Mouse (Mus musculus) liver, embryonic 14.5 days (tissue): ENCODE measurements around the gene Lhx1. TPM values are rescaled to one million over a fixed set of nuclear protein-coding genes. Genes with fewer than 3 reads are reported as not detected.

ENCODE experiments used
- ATAC-seq: fragments of 200-750 bp; cut with Nextera tagmentation; 2 replicates; pipeline ENCODE4 v1.8.0; 2017; ENCODE audit warnings: moderate number of reproducible peaks, mild to moderate bottlenecking, moderate library complexity; ENCODE audit not compliant: insufficient read depth
- DNase-seq, 3 experiments: peaks; one replicate each; pipeline ENCODE4 v3.0.0-alpha.2; 2012 to 2013; ENCODE audit warnings: low read depth in 3 of 3, low spot score in 3 of 3
- H3K27ac ChIP-seq: fragments of 300-500 bp; sonication (generic); 2 replicates; pipeline ENCODE4 v1.5.1; 2014; ENCODE audit warnings: moderate library complexity, mild to moderate bottlenecking, control low read depth, inconsistent platforms
- H3K27me3 ChIP-seq: fragments of 300-500 bp; sonication (generic); 2 replicates; pipeline ENCODE4 v1.6.1; 2014; ENCODE audit warnings: mild to moderate bottlenecking, low read length, moderate library complexity; ENCODE audit not compliant: control insufficient read depth, insufficient read depth
- H3K36me3 ChIP-seq: fragments of 300-500 bp; sonication (generic); replicated peaks from 2 replicates; pipeline ENCODE4 v1.6.1; 2014; ENCODE audit warnings: low read depth; ENCODE audit not compliant: control insufficient read depth, insufficient read depth
- H3K4me1 ChIP-seq, 2 experiments: fragments of 200-500 bp in 1 of 2; fragments of 300-500 bp in 1 of 2; sonication (generic) in 1 of 2; replicated peaks; 2 replicates each; pipeline ENCODE4 v1.6.1; 2012 to 2014; ENCODE audit warnings: antibody characterized with exemption in 1 of 2, inconsistent platforms in 1 of 2, low read length in 1 of 2; ENCODE audit not compliant: control insufficient read depth in 2 of 2, insufficient read depth in 2 of 2
- H3K4me2 ChIP-seq: fragments of 300-500 bp; sonication (generic); 2 replicates; pipeline ENCODE4 v1.6.1; 2014; ENCODE audit warnings: low read depth, mild to moderate bottlenecking, control low read depth, moderate library complexity
- H3K4me3 ChIP-seq, 2 experiments: fragments of 200-500 bp in 1 of 2; fragments of 300-500 bp in 1 of 2; sonication (generic) in 1 of 2; 2 replicates each; pipeline ENCODE4 v1.5.1; 2012 to 2014; ENCODE audit warnings: low read depth in 2 of 2, low read length in 2 of 2, mild to moderate bottlenecking in 2 of 2, control low read depth in 1 of 2, inconsistent platforms in 1 of 2, moderate library complexity in 1 of 2; ENCODE audit not compliant: insufficient read depth in 1 of 2
- H3K9ac ChIP-seq: fragments of 300-500 bp; sonication (generic); replicated peaks from 2 replicates; pipeline ENCODE4 v1.6.1; 2014; ENCODE audit warnings: mild to moderate bottlenecking, control low read depth, moderate library complexity
- H3K9me3 ChIP-seq: fragments of 300-500 bp; sonication (generic); 2 replicates; pipeline ENCODE4 v1.6.1; 2016; ENCODE audit warnings: low read length, mixed read lengths; ENCODE audit not compliant: control insufficient read depth
- CTCF ChIP-seq: IDR thresholded peaks from 2 replicates; pipeline ENCODE4 v1.5.1; 2016; ENCODE audit warnings: antibody characterized with exemption, low read depth, control low read depth
- EP300 ChIP-seq: IDR thresholded peaks from 2 replicates; pipeline ENCODE4 v1.6.1; 2016; ENCODE audit warnings: antibody characterized with exemption, low read depth
- WGBS: fragments of 180-500 bp; shearing (Covaris S2); extraction: QIAGEN DNeasy Blood & Tissue Kit; methylation state at CpG from one replicate; pipeline ENCODE4 v1.1.7; 2014; ENCODE audit not compliant: insufficient replicate concordance; 5-methylcytosine and 5-hydroxymethylcytosine counted together
- polyA plus RNA-seq, 2 experiments: library from polyadenylated mRNA; depleted of rRNA in 1 of 2; stranded (reverse) in 1 of 2; unstranded in 1 of 2; fragments of >200 nt; fragmentation: Nextera tagmentation in 1 of 2; extraction: Ambion mirVana in 1 of 2; gene quantifications; 2 replicates each; pipeline versions ENCODE4 v1.2.1 to v1.2.3; 2012 to 2014

The Lhx1 gene
- polyA plus RNA-seq, 2 experiments = not detected

DNA sequence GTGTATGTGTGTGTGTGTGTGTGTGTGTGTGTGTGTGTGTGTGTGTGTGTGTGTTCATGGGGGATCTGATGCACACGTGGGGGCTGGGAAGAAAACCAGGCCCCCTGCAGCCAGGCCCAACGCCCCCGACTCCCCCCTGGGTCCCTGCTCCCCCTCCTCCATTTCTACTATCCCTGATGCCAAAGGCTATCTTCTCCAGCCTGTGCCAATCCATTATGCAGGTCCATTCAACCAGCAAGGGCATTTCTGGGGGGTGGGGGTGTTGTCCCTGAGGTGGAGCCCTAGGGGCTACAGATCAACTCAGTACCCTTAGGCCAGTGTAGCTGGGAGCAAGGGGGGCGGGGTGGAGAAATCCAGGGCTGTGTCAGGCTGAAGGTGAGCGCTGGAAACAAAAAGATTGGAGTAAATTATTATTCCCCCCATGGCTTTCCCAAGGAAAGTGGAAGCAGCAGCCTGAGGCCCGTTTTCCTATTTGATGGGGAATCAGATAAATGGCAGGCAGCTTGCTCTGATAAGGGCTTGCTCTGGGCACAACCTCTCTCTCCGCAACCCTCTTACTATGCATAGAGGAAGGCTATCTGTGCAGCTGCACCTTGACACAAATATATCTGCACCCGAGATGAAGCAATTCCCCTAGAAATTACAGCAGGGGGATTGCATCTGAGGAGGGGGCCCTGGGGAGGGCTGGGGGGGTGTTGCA is 43.9 kb upstream of the Lhx1 start:
- no peak for DNase-seq
- no peak for ATAC-seq
- no peak overlapping the region for H3K4me3 ChIP-seq
- H3K9me3 ChIP-seq = no peaks in the 10 kb centered on the region
- H3K9ac ChIP-seq = no peak overlapping the region
- no peak overlapping the region for H3K27ac ChIP-seq
- TF ChIP-seq CTCF (no peak), EP300 (no peak)
- 36% methylated on average over 8 of the region's 8 CpGs for WGBS
- no peaks in the 10 kb centered on the region; the same call in 1 of the 2 replicates for H3K27me3 ChIP-seq
- no peaks in the 10 kb centered on the region for H3K4me1 ChIP-seq
- no peak overlapping the region for H3K4me2 ChIP-seq
- no peaks in the 10 kb centered on the region for H3K36me3 ChIP-seq

DNA sequence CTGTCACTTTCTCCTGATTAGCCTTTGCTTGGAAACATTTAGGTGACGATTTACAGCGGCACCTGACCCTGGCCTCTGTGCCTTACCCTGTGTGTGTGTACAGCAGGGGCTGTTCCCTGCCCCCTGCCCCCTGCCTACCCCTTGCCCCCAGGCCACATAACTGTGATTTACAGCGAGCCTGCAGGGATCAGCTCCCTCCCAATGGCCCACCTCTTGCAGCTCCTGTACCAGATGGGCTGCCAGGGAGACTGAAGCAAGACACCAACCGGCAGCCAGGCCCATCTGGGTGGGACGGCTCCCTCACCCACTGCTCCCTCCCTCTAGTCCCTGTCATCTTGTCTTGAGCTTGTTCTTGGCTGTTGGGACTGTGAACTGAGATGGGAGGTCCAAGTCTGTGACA is 43.1 kb upstream of the Lhx1 start:
- WGBS = 41% methylated on average over 5 of the region's 5 CpGs
- H3K4me3 ChIP-seq = no peak overlapping the region
- TF ChIP-seq EP300 = no peak
- no peak for TF ChIP-seq CTCF
- no peaks in the 10 kb centered on the region for H3K4me1 ChIP-seq
- no peaks in the 10 kb centered on the region; the same call in 1 of the 2 replicates for H3K27me3 ChIP-seq
- no peaks in the 10 kb centered on the region for H3K9me3 ChIP-seq
- no peak for DNase-seq
- no peak overlapping the region for H3K9ac ChIP-seq
- no peak overlapping the region for H3K4me2 ChIP-seq
- ATAC-seq = no peak
- H3K27ac ChIP-seq = no peak overlapping the region
- no peaks in the 10 kb centered on the region for H3K36me3 ChIP-seq

DNA sequence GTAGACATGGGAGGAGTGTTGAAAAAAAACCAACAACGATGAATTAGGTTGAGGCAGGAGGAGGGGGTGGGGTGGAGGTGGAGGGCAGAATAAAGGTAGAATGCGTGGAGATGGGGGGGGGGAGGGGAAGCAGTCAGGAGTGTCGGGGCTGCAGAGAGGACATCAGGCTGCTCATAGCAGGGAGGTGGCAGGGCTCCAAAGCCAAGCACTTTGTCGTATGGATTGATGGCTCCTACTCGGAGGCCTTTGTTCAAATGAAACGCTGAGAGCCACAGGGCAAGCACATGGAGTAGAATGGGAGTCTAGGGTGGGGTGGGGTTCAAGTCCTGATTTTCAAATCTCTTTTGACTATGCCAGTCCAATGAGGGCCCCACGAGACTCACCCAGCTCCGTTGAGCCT is 41.4 kb upstream of the Lhx1 start:
- no peak for ATAC-seq

DNA sequence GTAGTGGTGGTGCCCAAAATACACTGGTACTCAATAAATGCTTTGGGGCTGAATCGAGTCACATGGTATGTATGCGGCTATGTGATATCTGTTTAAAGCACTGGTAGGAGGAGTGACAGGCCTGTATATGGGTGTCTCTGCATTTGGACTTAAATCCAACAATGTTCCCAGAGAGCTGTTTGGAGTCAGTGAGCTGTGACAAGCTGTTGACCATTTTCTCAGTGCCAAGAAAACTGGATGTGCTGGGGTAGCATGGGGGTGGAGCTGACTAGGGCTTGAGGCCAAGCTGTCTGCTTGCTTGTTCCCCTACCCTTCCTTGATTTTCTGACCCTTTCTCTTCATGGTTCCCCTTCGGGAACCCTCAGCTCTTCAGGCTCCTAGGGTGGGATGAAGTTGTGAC is 39.9 kb upstream of the Lhx1 start:
- Histone ChIP-seq H3K4me2 (no peak overlapping the region), H3K4me3 (no peak overlapping the region), H3K4me1 (no peaks in the 10 kb centered on the region), H3K36me3 (no peaks in the 10 kb centered on the region), H3K9me3 (no peaks in the 10 kb centered on the region), H3K27me3 (no peaks in the 10 kb centered on the region; the same call in 1 of the 2 replicates), H3K9ac (no peak overlapping the region), H3K27ac (no peak overlapping the region)
- ATAC-seq (no peak), DNase-seq (no peak)
- 61% methylated on average over 3 of the region's 3 CpGs for WGBS
- TF ChIP-seq CTCF (no peak), EP300 (no peak)

More for the DNA sequence above, 41.4 kb upstream of the Lhx1 start:
- TF ChIP-seq CTCF (no peak), EP300 (no peak)
- no peak overlapping the region for H3K4me2 ChIP-seq
- H3K36me3 ChIP-seq = no peaks in the 10 kb centered on the region
- no peak overlapping the region for H3K9ac ChIP-seq
- no peaks in the 10 kb centered on the region for H3K9me3 ChIP-seq
- 38% methylated on average over 8 of the region's 8 CpGs for WGBS
- no peaks in the 10 kb centered on the region for H3K4me1 ChIP-seq
- no peak for DNase-seq
- H3K4me3 ChIP-seq = no peak overlapping the region
- H3K27me3 ChIP-seq = no peaks in the 10 kb centered on the region; the same call in 1 of the 2 replicates
- H3K27ac ChIP-seq = no peak overlapping the region

DNA sequence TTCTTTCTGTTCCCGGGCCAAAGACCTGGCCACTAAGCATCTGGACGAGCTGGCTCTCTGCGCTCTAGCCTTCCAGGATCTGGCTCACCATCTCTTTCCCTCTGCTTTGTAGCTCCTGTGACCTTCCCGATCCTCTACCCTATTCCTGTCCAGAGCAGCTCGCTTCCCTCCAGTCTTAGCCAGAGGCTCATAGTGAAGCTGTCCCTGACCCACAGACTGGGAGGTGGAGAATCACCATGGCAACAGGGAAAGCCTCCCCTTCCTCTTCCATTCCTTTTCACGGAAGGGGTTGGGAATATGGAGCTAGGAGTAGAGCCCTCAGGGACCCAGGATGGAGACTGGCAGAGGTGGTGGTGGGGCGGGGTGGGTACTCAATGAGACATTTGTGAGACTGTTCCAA is 38.0 kb upstream of the Lhx1 start:
- no peak overlapping the region for H3K9ac ChIP-seq
- no peaks in the 10 kb centered on the region for H3K36me3 ChIP-seq
- H3K4me3 ChIP-seq = no peak overlapping the region
- DNase-seq (no peak), ATAC-seq (no peak)
- no peaks in the 10 kb centered on the region for H3K4me1 ChIP-seq
- H3K9me3 ChIP-seq = no peaks in the 10 kb centered on the region
- H3K27ac ChIP-seq = no peak overlapping the region
- H3K4me2 ChIP-seq = no peak overlapping the region
- 42% methylated on average over 7 of the region's 7 CpGs for WGBS
- TF ChIP-seq CTCF (no peak), EP300 (no peak)
- H3K27me3 ChIP-seq = no peaks in the 10 kb centered on the region; the same call in 1 of the 2 replicates
